Mouse (Mus musculus): Measurements from ENCODE around the gene Ngf.

GRCm38 (mm10) chr3:102556645-102557044, 86.9 kb downstream of the Ngf start:
- TF ChIP-seq CHD2 (IDR thresholded peaks at IDR 0.05; ENCODE audit: low read depth, low read length) (no peak), ZC3H11A (IDR thresholded peaks at IDR 0.05; ENCODE audit: borderline replicate concordance, low read depth, low read length) (no peak), MAFK (IDR thresholded peaks at IDR 0.05; ENCODE audit: insufficient read depth, low read depth, low read length) (peak; percentile 100), HCFC1 (IDR thresholded peaks at IDR 0.05; ENCODE audit: borderline replicate concordance, insufficient read depth, low read length) (no peak)

Data from ES-E14 (cell line).